Mouse (Mus musculus): ENCODE data around the gene Il13. TPM values are rescaled to one million over a fixed set of nuclear protein-coding genes. Genes with fewer than 3 reads are reported as not detected.

The Il13 gene
- polyA plus RNA-seq, 1 experiment from 2014 or later, result 0.24 TPM

DNA sequence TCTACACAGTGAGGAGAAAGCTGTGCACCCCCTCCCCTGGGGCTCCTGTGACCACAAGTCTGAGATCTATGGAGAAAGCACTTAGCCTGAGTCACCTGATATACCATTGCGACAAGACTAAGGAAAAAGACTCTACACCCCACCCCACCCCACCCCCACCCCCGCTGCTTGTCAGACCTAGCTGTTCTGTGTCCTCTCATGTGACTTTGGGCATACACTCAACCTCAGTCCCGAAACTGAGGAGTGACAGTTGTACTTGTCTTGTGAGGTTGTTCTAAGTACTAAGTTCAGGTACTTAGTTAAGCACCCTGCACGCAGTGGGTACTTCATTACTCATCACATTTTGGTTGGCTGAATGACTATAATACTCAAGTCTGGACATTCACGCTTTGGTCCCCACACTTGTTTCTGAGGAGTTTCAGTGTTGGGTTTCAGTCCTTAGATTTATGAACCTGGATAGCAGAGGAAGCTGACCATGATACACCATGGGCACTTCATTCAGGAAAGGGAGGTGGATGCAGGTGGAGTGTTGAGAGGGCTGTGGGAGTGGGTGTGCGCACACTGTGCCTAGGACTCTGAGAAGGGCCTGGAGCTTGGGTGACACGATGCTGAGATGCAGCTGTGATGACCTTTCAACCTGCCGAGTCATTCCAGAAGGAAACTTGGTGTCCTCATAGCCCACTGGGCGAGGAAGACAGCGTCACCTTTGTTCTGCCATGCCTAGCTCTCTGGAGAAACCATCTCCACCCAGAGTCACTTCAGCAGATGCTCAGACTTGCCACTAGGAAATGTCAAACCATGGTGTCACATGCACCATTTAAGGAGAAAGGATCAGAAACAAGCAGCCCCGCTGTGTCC is 12.7 kb downstream of the Il13 start:
- Histone ChIP-seq H3K9me3 (replicated peaks; ENCODE audit: control insufficient read depth, low read length) (0 out of 2 replicates have a peak, but pooled peaks cover 3% of the 10 kb centered on the region), H3K4me3 (ENCODE audit: low read length) (no peak overlapping the region), H3K9ac (ENCODE audit: low read length) (no peak overlapping the region), H3K36me3 (ENCODE audit: control insufficient read depth, insufficient read depth) (no peaks in the 10 kb centered on the region), H3K27ac (ENCODE audit: low read length) (no peak overlapping the region), H3K4me1 (ENCODE audit: control insufficient read depth, insufficient read depth, low read length) (no peaks in the 10 kb centered on the region), H3K4me2 (ENCODE audit: low read depth, low read length) (no peak overlapping the region), H3K27me3 (ENCODE audit: control insufficient read depth, insufficient read depth, low read length) (no peaks in the 10 kb centered on the region)
- no peak for ATAC-seq (replicated peaks; ENCODE audit: extremely low read depth, insufficient read depth, low FRiP score)
- 72% methylated on average over 11 of the region's 11 CpGs for WGBS

GRCm38 (mm10) chr11:53620094-53620493 is 14.4 kb downstream of the Il13 start:
- H3K4me3 ChIP-seq (ENCODE audit: low read length), result no peak overlapping the region
- no peaks in the 10 kb centered on the region for H3K36me3 ChIP-seq (ENCODE audit: control insufficient read depth, insufficient read depth)
- no peaks in the 10 kb centered on the region for H3K4me1 ChIP-seq (ENCODE audit: control insufficient read depth, insufficient read depth, low read length)
- no peak overlapping the region for H3K9ac ChIP-seq (ENCODE audit: low read length)
- no peak for ATAC-seq (replicated peaks; ENCODE audit: extremely low read depth, insufficient read depth, low FRiP score)
- WGBS, result 78% methylated on average over 4 of the region's 4 CpGs
- no peaks in the 10 kb centered on the region for H3K27me3 ChIP-seq (ENCODE audit: control insufficient read depth, insufficient read depth, low read length)
- H3K27ac ChIP-seq (ENCODE audit: low read length), result no peak overlapping the region
- no peak overlapping the region for H3K4me2 ChIP-seq (ENCODE audit: low read depth, low read length)
- H3K9me3 ChIP-seq (replicated peaks; ENCODE audit: control insufficient read depth, low read length), result 0 out of 2 replicates have a peak, but pooled peaks cover 3% of the 10 kb centered on the region

GRCm38 (mm10) chr11:53619428-53619827 is 15.1 kb downstream of the Il13 start:
- WGBS, result 64% methylated on average over 6 of the region's 6 CpGs
- Histone ChIP-seq H3K9ac (ENCODE audit: low read length) (no peak overlapping the region), H3K4me2 (ENCODE audit: low read depth, low read length) (no peak overlapping the region), H3K27me3 (ENCODE audit: control insufficient read depth, insufficient read depth, low read length) (no peaks in the 10 kb centered on the region), H3K27ac (ENCODE audit: low read length) (no peak overlapping the region), H3K36me3 (ENCODE audit: control insufficient read depth, insufficient read depth) (no peaks in the 10 kb centered on the region), H3K4me3 (ENCODE audit: low read length) (no peak overlapping the region), H3K4me1 (ENCODE audit: control insufficient read depth, insufficient read depth, low read length) (no peaks in the 10 kb centered on the region), H3K9me3 (replicated peaks; ENCODE audit: control insufficient read depth, low read length) (0 out of 2 replicates have a peak, but pooled peaks cover 3% of the 10 kb centered on the region)
- ATAC-seq (replicated peaks; ENCODE audit: extremely low read depth, insufficient read depth, low FRiP score), result no peak

DNA sequence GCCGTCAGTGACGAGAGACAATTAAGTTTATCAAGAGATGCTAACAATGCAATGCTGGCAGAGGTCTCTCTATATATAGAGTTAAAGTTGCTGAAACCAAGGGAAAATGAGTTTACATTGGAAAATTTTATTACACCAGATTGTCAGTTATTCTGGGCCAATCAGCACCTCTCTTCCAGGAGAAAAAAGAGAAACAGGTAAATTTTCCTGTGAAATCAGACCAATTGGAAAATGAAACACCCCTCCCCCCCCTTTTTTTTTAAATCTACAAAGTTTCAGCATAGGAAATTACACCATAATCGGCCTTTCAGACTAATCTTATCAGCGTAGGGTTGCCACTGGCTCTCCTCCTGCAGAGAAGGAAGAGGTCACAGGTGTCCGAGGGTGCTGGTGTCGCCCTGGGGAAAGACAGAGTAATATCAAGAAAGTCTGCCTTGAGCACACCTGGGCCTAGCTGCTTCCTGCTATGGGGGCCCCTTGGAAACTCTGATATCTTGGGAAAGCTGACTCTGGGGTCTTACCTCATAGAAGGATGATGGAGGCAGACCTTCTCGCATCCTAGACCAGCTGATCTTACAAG is 15.8 kb downstream of the Il13 start, which contains the start of gene Il4:
TSS of gene Il4 (minus strand) at position 51 of the 580 bp plus-strand sequence.
- WGBS, result 57% methylated on average over 7 of the region's 7 CpGs
- no peak within 1 kb of the TSS for H3K4me3 ChIP-seq (ENCODE audit: low read length)

GRCm38 (mm10) chr11:53617562-53618109 is 16.9 kb downstream of the Il13 start:
- 63% methylated on average over 4 of the region's 4 CpGs for WGBS
- Histone ChIP-seq H3K4me1 (ENCODE audit: control insufficient read depth, insufficient read depth, low read length) (no peaks in the 10 kb centered on the region), H3K9ac (ENCODE audit: low read length) (no peak overlapping the region), H3K4me2 (ENCODE audit: low read depth, low read length) (no peak overlapping the region), H3K27me3 (ENCODE audit: control insufficient read depth, insufficient read depth, low read length) (no peaks in the 10 kb centered on the region), H3K36me3 (ENCODE audit: control insufficient read depth, insufficient read depth) (no peaks in the 10 kb centered on the region), H3K9me3 (replicated peaks; ENCODE audit: control insufficient read depth, low read length) (no peaks in the 10 kb centered on the region), H3K4me3 (ENCODE audit: low read length) (no peak overlapping the region), H3K27ac (ENCODE audit: low read length) (no peak overlapping the region)
- ATAC-seq (replicated peaks; ENCODE audit: extremely low read depth, insufficient read depth, low FRiP score), result no peak

More for the DNA sequence above, 15.8 kb downstream of the Il13 start, which contains the start of gene Il4:
- no peaks in the 10 kb centered on the region for H3K36me3 ChIP-seq (ENCODE audit: control insufficient read depth, insufficient read depth)
- no peak within 1 kb of the TSS for H3K4me2 ChIP-seq (ENCODE audit: low read depth, low read length)
- no peaks in the 10 kb centered on the region for H3K9me3 ChIP-seq (replicated peaks; ENCODE audit: control insufficient read depth, low read length)
- H3K4me1 ChIP-seq (ENCODE audit: control insufficient read depth, insufficient read depth, low read length), result no peaks in the 10 kb centered on the region
- no peak within 1 kb of the TSS for H3K27ac ChIP-seq (ENCODE audit: low read length)
- ATAC-seq (replicated peaks; ENCODE audit: extremely low read depth, insufficient read depth, low FRiP score), result no peak
- H3K27me3 ChIP-seq (ENCODE audit: control insufficient read depth, insufficient read depth, low read length), result no peaks in the 10 kb centered on the region
- H3K9ac ChIP-seq (ENCODE audit: low read length), result no peak within 1 kb of the TSS

DNA sequence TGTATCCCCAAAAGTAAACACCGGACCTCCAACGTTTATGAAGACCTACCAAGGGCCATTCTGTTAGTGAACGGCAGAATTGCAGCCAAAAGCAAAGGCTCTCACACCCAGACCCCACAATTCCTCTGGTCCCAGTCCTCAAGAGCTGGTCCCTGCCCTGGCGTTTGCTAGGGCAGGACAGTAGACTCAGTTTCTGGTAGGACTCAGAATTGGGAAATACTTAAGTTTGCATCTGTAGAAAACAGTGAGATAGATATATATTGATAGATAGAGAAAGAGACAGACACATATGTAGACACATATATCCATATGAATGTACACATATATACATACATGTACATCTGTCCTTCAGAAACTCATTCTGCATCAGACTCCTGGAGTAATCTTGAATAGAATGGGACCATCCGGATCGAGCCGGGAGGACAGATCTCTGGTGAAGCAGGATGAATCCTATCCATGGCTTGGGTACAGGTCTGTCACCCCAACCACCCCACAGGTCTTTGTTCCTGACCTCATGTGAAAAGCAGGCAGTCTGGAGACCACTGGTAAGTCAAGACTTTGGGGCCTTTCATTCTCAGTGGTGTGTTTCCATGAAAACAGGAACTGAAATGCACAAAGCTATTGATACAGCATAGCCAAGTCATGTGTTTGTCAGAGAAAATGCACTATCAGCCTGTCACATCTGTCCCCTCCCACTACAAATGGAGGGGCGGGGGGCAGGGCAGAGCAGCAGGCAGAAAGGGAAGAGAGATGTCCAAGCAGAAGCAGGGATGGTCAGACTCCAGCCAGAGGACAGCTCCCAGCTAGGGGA is 17.5 kb downstream of the Il13 start:
- 67% methylated on average over 8 of the region's 8 CpGs for WGBS
- no peaks in the 10 kb centered on the region for H3K27me3 ChIP-seq (ENCODE audit: control insufficient read depth, insufficient read depth, low read length)
- H3K4me2 ChIP-seq (ENCODE audit: low read depth, low read length), result no peak overlapping the region
- ATAC-seq (replicated peaks; ENCODE audit: extremely low read depth, insufficient read depth, low FRiP score), result no peak
- H3K4me3 ChIP-seq (ENCODE audit: low read length), result no peak overlapping the region
- no peak overlapping the region for H3K9ac ChIP-seq (ENCODE audit: low read length)
- no peaks in the 10 kb centered on the region for H3K36me3 ChIP-seq (ENCODE audit: control insufficient read depth, insufficient read depth)
- no peak overlapping the region for H3K27ac ChIP-seq (ENCODE audit: low read length)
- H3K9me3 ChIP-seq (replicated peaks; ENCODE audit: control insufficient read depth, low read length), result no peaks in the 10 kb centered on the region
- H3K4me1 ChIP-seq (ENCODE audit: control insufficient read depth, insufficient read depth, low read length), result no peaks in the 10 kb centered on the region

DNA sequence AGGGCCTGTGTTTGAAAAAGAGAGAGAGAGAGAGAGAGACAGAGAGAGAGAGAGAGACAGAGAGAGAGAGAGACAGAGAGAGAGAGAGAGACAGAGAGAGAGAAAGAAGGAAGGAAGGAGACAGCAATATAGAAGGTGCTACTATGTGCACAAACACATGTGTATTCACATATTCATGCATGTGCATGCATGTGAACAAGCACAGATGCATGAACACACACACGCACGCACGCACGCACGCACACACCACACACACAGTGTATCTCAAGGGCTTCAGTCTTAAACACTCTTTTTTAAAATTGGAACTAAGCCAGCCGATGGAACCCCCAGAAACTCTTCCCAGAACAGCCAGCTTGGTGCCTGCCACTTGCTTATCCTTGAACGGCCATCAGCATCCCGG is 18.9 kb downstream of the Il13 start:
- H3K27ac ChIP-seq (ENCODE audit: low read length), result no peak overlapping the region
- ATAC-seq (replicated peaks; ENCODE audit: extremely low read depth, insufficient read depth, low FRiP score), result no peak
- WGBS, result 88% methylated on average over 8 of the region's 8 CpGs

DNA sequence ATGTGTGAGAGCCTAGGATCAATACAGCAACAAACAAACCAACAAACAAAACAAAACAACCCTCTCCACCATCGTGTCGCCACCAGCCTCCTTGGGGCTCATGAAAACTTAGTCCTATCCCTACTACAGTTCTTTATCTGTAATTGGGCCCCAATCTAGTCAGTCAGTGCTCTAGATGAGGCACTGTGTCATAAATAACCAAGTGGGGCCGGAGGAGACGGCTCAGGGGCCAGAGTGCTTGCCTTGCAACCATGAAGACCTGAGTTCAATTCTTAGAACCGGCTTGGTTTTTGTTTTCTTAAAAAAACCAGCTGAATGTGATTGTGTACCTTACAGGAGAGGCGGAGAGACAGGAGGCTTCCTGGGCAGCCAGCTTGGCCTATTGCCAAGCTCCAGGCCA is 19.3 kb downstream of the Il13 start:
- H3K27me3 ChIP-seq (ENCODE audit: control insufficient read depth, insufficient read depth, low read length), result no peaks in the 10 kb centered on the region
- no peak for ATAC-seq (replicated peaks; ENCODE audit: extremely low read depth, insufficient read depth, low FRiP score)
- no peak overlapping the region for H3K4me2 ChIP-seq (ENCODE audit: low read depth, low read length)
- no peak overlapping the region for H3K27ac ChIP-seq (ENCODE audit: low read length)
- no peaks in the 10 kb centered on the region for H3K4me1 ChIP-seq (ENCODE audit: control insufficient read depth, insufficient read depth, low read length)
- H3K36me3 ChIP-seq (ENCODE audit: control insufficient read depth, insufficient read depth), result no peaks in the 10 kb centered on the region
- WGBS, result 57% methylated on average over 6 of the region's 6 CpGs
- H3K9me3 ChIP-seq (replicated peaks; ENCODE audit: control insufficient read depth, low read length), result no peaks in the 10 kb centered on the region
- no peak overlapping the region for H3K4me3 ChIP-seq (ENCODE audit: low read length)
- H3K9ac ChIP-seq (ENCODE audit: low read length), result no peak overlapping the region

More for the DNA sequence above, 18.9 kb downstream of the Il13 start:
- no peaks in the 10 kb centered on the region for H3K27me3 ChIP-seq (ENCODE audit: control insufficient read depth, insufficient read depth, low read length)
- no peaks in the 10 kb centered on the region for H3K36me3 ChIP-seq (ENCODE audit: control insufficient read depth, insufficient read depth)
- no peaks in the 10 kb centered on the region for H3K9me3 ChIP-seq (replicated peaks; ENCODE audit: control insufficient read depth, low read length)
- no peaks in the 10 kb centered on the region for H3K4me1 ChIP-seq (ENCODE audit: control insufficient read depth, insufficient read depth, low read length)
- H3K4me3 ChIP-seq (ENCODE audit: low read length), result no peak overlapping the region
- no peak overlapping the region for H3K9ac ChIP-seq (ENCODE audit: low read length)
- no peak overlapping the region for H3K4me2 ChIP-seq (ENCODE audit: low read depth, low read length)
